In genomic region chr7:141525580-141525925, GRCm38 (mm10) we compare ENCODE assay signal across 10 mouse cellular contexts. TPM values are rescaled to one million over a fixed set of nuclear protein-coding genes. Genes with fewer than 3 reads are reported as not detected.
A peak's percentile ranks its signal among the peaks of the same experiment; 100 is the strongest.
DNase-seq lines count a peak whose midpoint lies in the region; ATAC-seq and TF ChIP-seq lines count a peak whose summit lies in the region.
"Had no signal": no experiment of that assay in that cellular context is flagged by ENCODE, and none has a peak within 500 bp of the region (broad histone marks: within the 10 kb centered on the region; RNA-seq: fewer than 3 reads in every experiment).

No protein-coding gene starts in this region.

- 84% methylated on average over 4 of the region's 4 CpGs for WGBS in forebrain, embryonic 14.5 days
- WGBS in forebrain, embryonic 12.5 days = 85% methylated on average over 4 of the region's 4 CpGs
- WGBS in liver, embryonic 12.5 days (ENCODE audit: insufficient replicate concordance) = 84% methylated on average over 4 of the region's 4 CpGs
- WGBS in forebrain, postnatal 0 days = 84% methylated on average over 4 of the region's 4 CpGs
- WGBS in midbrain, postnatal 0 days = 90% methylated on average over 4 of the region's 4 CpGs

- no peak for TF ChIP-seq CTCF in forebrain, postnatal 0 days (IDR thresholded peaks at IDR 0.05; ENCODE audit: low read depth)
- no peak for TF ChIP-seq CTCF in midbrain, postnatal 0 days (IDR thresholded peaks at IDR 0.05)

- 0 out of 2 replicates have a peak, but pooled peaks have one; percentile 18 for ATAC-seq in forebrain, embryonic 14.5 days
- no peak for ATAC-seq in forebrain, embryonic 12.5 days (ENCODE audit: low FRiP score)
- peak; percentile 11; the same call in 1 of the 2 replicates for ATAC-seq in liver, embryonic 12.5 days
- ATAC-seq in forebrain, postnatal 0 days = peak; percentile 67
- ATAC-seq in midbrain, postnatal 0 days (ENCODE audit: low FRiP score) = peak; percentile 10; the same call in 1 of the 2 replicates

- no peak overlapping the region for H3K27ac ChIP-seq in forebrain, embryonic 14.5 days (ENCODE audit: low read depth, low read length)
- H3K27ac ChIP-seq in forebrain, embryonic 12.5 days = no peak overlapping the region
- no peak overlapping the region for H3K27ac ChIP-seq in liver, embryonic 12.5 days
- H3K27ac ChIP-seq in forebrain, postnatal 0 days (ENCODE audit: low read depth, low read length) = peak overlapping the region; percentile 54
- H3K27ac ChIP-seq in midbrain, postnatal 0 days (ENCODE audit: low read depth, low read length) = no peak overlapping the region
- H3K27ac ChIP-seq: gastrocnemius, adult 2 months had no signal

- no peak for DNase-seq in forebrain, embryonic 14.5 days (ENCODE audit: low spot score)
- DNase-seq in liver = no peak
- DNase-seq in forebrain, postnatal 0 days = no peak
- no peak for DNase-seq in midbrain, postnatal 0 days (ENCODE audit: low spot score)
- no peak for DNase-seq in embryo, embryonic 11 days
- DNase-seq in ovary, postnatal 36 days (ENCODE audit: low spot score) = no peak

- H3K36me3 ChIP-seq in forebrain, embryonic 14.5 days (ENCODE audit: control insufficient read depth, insufficient read depth, low read length) = peaks cover 35% of the 10 kb centered on the region
- H3K36me3 ChIP-seq in forebrain, embryonic 12.5 days (replicated peaks) = peaks cover 43% of the 10 kb centered on the region
- peaks cover 89% of the 10 kb centered on the region for H3K36me3 ChIP-seq in liver, embryonic 12.5 days
- H3K36me3 ChIP-seq in forebrain, postnatal 0 days (ENCODE audit: insufficient read depth) = peaks cover 35% of the 10 kb centered on the region
- peaks cover 39% of the 10 kb centered on the region for H3K36me3 ChIP-seq in midbrain, postnatal 0 days (ENCODE audit: insufficient read depth, low read length)

- no peaks in the 10 kb centered on the region for H3K27me3 ChIP-seq in forebrain, embryonic 14.5 days (replicated peaks; ENCODE audit: control insufficient read depth, insufficient read depth, low read length)
- no peaks in the 10 kb centered on the region for H3K27me3 ChIP-seq in forebrain, embryonic 12.5 days
- no peaks in the 10 kb centered on the region for H3K27me3 ChIP-seq in liver, embryonic 12.5 days (replicated peaks)
- H3K27me3 ChIP-seq in forebrain, postnatal 0 days (ENCODE audit: insufficient read depth, low read length) = no peaks in the 10 kb centered on the region
- H3K27me3 ChIP-seq in midbrain, postnatal 0 days (ENCODE audit: insufficient read depth, low read length) = no peaks in the 10 kb centered on the region
- H3K27me3 ChIP-seq: heart, embryonic 12.5 days had no signal

- no peak overlapping the region for H3K9ac ChIP-seq in forebrain, embryonic 14.5 days (ENCODE audit: low read length)
- no peak overlapping the region for H3K9ac ChIP-seq in forebrain, embryonic 12.5 days
- H3K9ac ChIP-seq in liver, embryonic 12.5 days = no peak overlapping the region
- no peak overlapping the region for H3K9ac ChIP-seq in forebrain, postnatal 0 days
- H3K9ac ChIP-seq in midbrain, postnatal 0 days (replicated peaks; ENCODE audit: low read length, poor library complexity, severe bottlenecking) = no peak overlapping the region
- H3K9ac ChIP-seq: heart, embryonic 12.5 days had no signal

- no peaks in the 10 kb centered on the region for H3K4me1 ChIP-seq in forebrain, embryonic 14.5 days (ENCODE audit: control insufficient read depth, insufficient read depth, low read length)
- no peaks in the 10 kb centered on the region for H3K4me1 ChIP-seq in forebrain, embryonic 12.5 days
- H3K4me1 ChIP-seq in liver, embryonic 12.5 days = peaks cover 9% of the 10 kb centered on the region
- H3K4me1 ChIP-seq in forebrain, postnatal 0 days (ENCODE audit: insufficient read depth) = no peaks in the 10 kb centered on the region
- H3K4me1 ChIP-seq in midbrain, postnatal 0 days (ENCODE audit: insufficient read depth, low read length) = no peaks in the 10 kb centered on the region
- H3K4me1 ChIP-seq: heart, embryonic 12.5 days had no signal

- H3K4me3 ChIP-seq in forebrain, embryonic 14.5 days (ENCODE audit: low read depth, low read length) = no peak overlapping the region
- H3K4me3 ChIP-seq in forebrain, embryonic 12.5 days (replicated peaks) = no peak overlapping the region
- no peak overlapping the region for H3K4me3 ChIP-seq in liver, embryonic 12.5 days
- no peak overlapping the region for H3K4me3 ChIP-seq in forebrain, postnatal 0 days (ENCODE audit: low read depth, low read length)
- no peak overlapping the region for H3K4me3 ChIP-seq in midbrain, postnatal 0 days (ENCODE audit: low read depth, low read length)
- H3K4me3 ChIP-seq: gastrocnemius, adult 2 months; heart, embryonic 12.5 days had no signal

- H3K4me2 ChIP-seq in forebrain, embryonic 14.5 days (ENCODE audit: low read length) = no peak overlapping the region
- H3K4me2 ChIP-seq in forebrain, embryonic 12.5 days = no peak overlapping the region
- no peak overlapping the region for H3K4me2 ChIP-seq in liver, embryonic 12.5 days
- H3K4me2 ChIP-seq in forebrain, postnatal 0 days (ENCODE audit: low read depth) = no peak overlapping the region
- H3K4me2 ChIP-seq in midbrain, postnatal 0 days (ENCODE audit: low read depth, low read length, poor library complexity, severe bottlenecking) = no peak overlapping the region
- H3K4me2 ChIP-seq: heart, embryonic 12.5 days had no signal

- no peaks in the 10 kb centered on the region for H3K9me3 ChIP-seq in forebrain, embryonic 14.5 days (replicated peaks; ENCODE audit: control insufficient read depth, low read length)
- H3K9me3 ChIP-seq in forebrain, embryonic 12.5 days = no peaks in the 10 kb centered on the region
- H3K9me3 ChIP-seq in liver, embryonic 12.5 days (replicated peaks) = no peaks in the 10 kb centered on the region
- no peaks in the 10 kb centered on the region for H3K9me3 ChIP-seq in forebrain, postnatal 0 days (ENCODE audit: low read length)
- no peaks in the 10 kb centered on the region for H3K9me3 ChIP-seq in midbrain, postnatal 0 days (ENCODE audit: low read length)
- H3K9me3 ChIP-seq: heart, embryonic 12.5 days had no signal

RNA-seq across cellular contexts. Expression of gene Chid1, which starts 14.1 kb away (rescaled TPM):
- polyA plus RNA-seq in forebrain, embryonic 14.5 days (2014; fragmentation: Nextera tagmentation; extraction: Ambion mirVana) = 32.7 and 37.1 TPM in 2 replicates
- 24.0 and 24.2 TPM in 2 replicates for polyA plus RNA-seq in forebrain, embryonic 12.5 days (2016; fragmentation: Nextera tagmentation; extraction: Ambion mirVana)
- 32.0 and 32.7 TPM in 2 replicates for polyA plus RNA-seq in liver, embryonic 12.5 days (2016; fragmentation: Nextera tagmentation; extraction: Ambion mirVana)
- 40.5 and 42.0 TPM in 2 replicates for total RNA-seq in forebrain, postnatal 0 days (2014; rRNA removed)
- 38.9 and 42.0 TPM in 2 replicates for polyA plus RNA-seq in forebrain, postnatal 0 days (2015; fragmentation: Nextera tagmentation; extraction: Ambion mirVana)
- 35.4 and 42.8 TPM in 2 replicates for total RNA-seq in midbrain, postnatal 0 days (2014; rRNA removed)
- polyA plus RNA-seq in midbrain, postnatal 0 days (2015; fragmentation: Nextera tagmentation; extraction: Ambion mirVana) = 47.5 and 55.4 TPM in 2 replicates

RNA-seq across cellular contexts. Expression of gene Ap2a2, which starts 36.4 kb away (rescaled TPM):
- polyA plus RNA-seq in forebrain, embryonic 14.5 days (2014; fragmentation: Nextera tagmentation; extraction: Ambion mirVana) = 72.4 and 83.6 TPM in 2 replicates
- polyA plus RNA-seq in forebrain, embryonic 12.5 days (2016; fragmentation: Nextera tagmentation; extraction: Ambion mirVana) = 106 and 112 TPM in 2 replicates
- polyA plus RNA-seq in liver, embryonic 12.5 days (2016; fragmentation: Nextera tagmentation; extraction: Ambion mirVana) = 91.6 and 92.0 TPM in 2 replicates
- total RNA-seq in forebrain, postnatal 0 days (2014; rRNA removed) = 154 and 187 TPM in 2 replicates
- polyA plus RNA-seq in forebrain, postnatal 0 days (2015; fragmentation: Nextera tagmentation; extraction: Ambion mirVana) = 91.5 and 112 TPM in 2 replicates
- 203 and 220 TPM in 2 replicates for total RNA-seq in midbrain, postnatal 0 days (2014; rRNA removed)
- polyA plus RNA-seq in midbrain, postnatal 0 days (2015; fragmentation: Nextera tagmentation; extraction: Ambion mirVana) = 129 TPM in 2 replicates

RNA-seq across cellular contexts. Expression of gene Tspan4, which starts 50.5 kb away (rescaled TPM):
- 29.9 and 30.9 TPM in 2 replicates for polyA plus RNA-seq in forebrain, embryonic 14.5 days (2014; fragmentation: Nextera tagmentation; extraction: Ambion mirVana)
- 18.8 and 24.2 TPM in 2 replicates for polyA plus RNA-seq in forebrain, embryonic 12.5 days (2016; fragmentation: Nextera tagmentation; extraction: Ambion mirVana)
- polyA plus RNA-seq in liver, embryonic 12.5 days (2016; fragmentation: Nextera tagmentation; extraction: Ambion mirVana) = 56.1 and 60.9 TPM in 2 replicates
- 52.5 and 79.6 TPM in 2 replicates for total RNA-seq in forebrain, postnatal 0 days (2014; rRNA removed)
- polyA plus RNA-seq in forebrain, postnatal 0 days (2015; fragmentation: Nextera tagmentation; extraction: Ambion mirVana) = 54.9 and 57.9 TPM in 2 replicates
- total RNA-seq in midbrain, postnatal 0 days (2014; rRNA removed) = 91.4 and 94.8 TPM in 2 replicates
- polyA plus RNA-seq in midbrain, postnatal 0 days (2015; fragmentation: Nextera tagmentation; extraction: Ambion mirVana) = 68.1 and 75.7 TPM in 2 replicates

RNA-seq across cellular contexts. Expression of gene Polr2l, which starts 50.6 kb away (rescaled TPM):
- 72.2 and 79.3 TPM in 2 replicates for polyA plus RNA-seq in forebrain, embryonic 14.5 days (2014; fragmentation: Nextera tagmentation; extraction: Ambion mirVana)
- polyA plus RNA-seq in forebrain, embryonic 12.5 days (2016; fragmentation: Nextera tagmentation; extraction: Ambion mirVana) = 69.8 and 78.4 TPM in 2 replicates
- 74.6 and 76.1 TPM in 2 replicates for polyA plus RNA-seq in liver, embryonic 12.5 days (2016; fragmentation: Nextera tagmentation; extraction: Ambion mirVana)
- 21.1 and 24.6 TPM in 2 replicates for total RNA-seq in forebrain, postnatal 0 days (2014; rRNA removed)
- polyA plus RNA-seq in forebrain, postnatal 0 days (2015; fragmentation: Nextera tagmentation; extraction: Ambion mirVana) = 73.2 and 74.8 TPM in 2 replicates
- 27.0 and 28.9 TPM in 2 replicates for total RNA-seq in midbrain, postnatal 0 days (2014; rRNA removed)
- polyA plus RNA-seq in midbrain, postnatal 0 days (2015; fragmentation: Nextera tagmentation; extraction: Ambion mirVana) = 77.9 and 78.5 TPM in 2 replicates

RNA-seq across cellular contexts. Expression of gene Cd151, which starts 58.4 kb away (rescaled TPM):
- polyA plus RNA-seq in forebrain, embryonic 14.5 days (2014; fragmentation: Nextera tagmentation; extraction: Ambion mirVana) = 56.8 and 60.4 TPM in 2 replicates
- 13.9 and 18.2 TPM in 2 replicates for polyA plus RNA-seq in forebrain, embryonic 12.5 days (2016; fragmentation: Nextera tagmentation; extraction: Ambion mirVana)
- polyA plus RNA-seq in liver, embryonic 12.5 days (2016; fragmentation: Nextera tagmentation; extraction: Ambion mirVana) = 5.7 and 6.2 TPM in 2 replicates
- total RNA-seq in forebrain, postnatal 0 days (2014; rRNA removed) = 55.8 and 62.4 TPM in 2 replicates
- polyA plus RNA-seq in forebrain, postnatal 0 days (2015; fragmentation: Nextera tagmentation; extraction: Ambion mirVana) = 12.4 and 18.7 TPM in 2 replicates
- 46.4 and 52.9 TPM in 2 replicates for total RNA-seq in midbrain, postnatal 0 days (2014; rRNA removed)
- 13.6 and 15.0 TPM in 2 replicates for polyA plus RNA-seq in midbrain, postnatal 0 days (2015; fragmentation: Nextera tagmentation; extraction: Ambion mirVana)
